Mouse (Mus musculus) lung, postnatal 10 days (tissue): Measurements from ENCODE around the gene Wwox.

Experiments used
- DNase-seq: peaks from one replicate; pipeline ENCODE4 v3.0.0; 2021

The Wwox gene

GRCm38 (mm10) chr8:115278291-115278690 is 838.8 kb downstream of the Wwox start:
- no peak for DNase-seq

DNA sequence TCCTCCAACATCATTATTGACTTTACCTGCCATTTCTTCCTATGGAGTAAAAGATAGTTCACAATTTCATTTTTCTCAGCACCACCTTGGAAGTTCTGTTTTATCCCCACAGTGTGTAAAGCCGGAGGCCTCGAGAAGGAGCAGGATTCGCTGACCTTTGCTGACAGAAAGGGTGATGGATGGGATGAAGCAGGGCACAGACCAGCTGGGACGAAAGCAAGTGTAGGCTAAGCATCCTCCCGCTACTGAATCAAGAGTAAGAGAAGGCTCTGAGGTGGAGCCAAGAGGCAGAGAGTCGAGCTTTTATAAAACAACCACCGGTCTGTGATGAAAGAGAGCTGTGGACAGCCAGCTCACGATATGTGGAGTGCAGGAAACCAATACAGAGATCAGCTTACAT is 850.8 kb downstream of the Wwox start:
- no peak for DNase-seq

GRCm38 (mm10) chr8:115296760-115297159 is 857.3 kb downstream of the Wwox start:
- DNase-seq, result no peak

GRCm38 (mm10) chr8:115302484-115302883 is 863.0 kb downstream of the Wwox start:
- no peak for DNase-seq

DNA sequence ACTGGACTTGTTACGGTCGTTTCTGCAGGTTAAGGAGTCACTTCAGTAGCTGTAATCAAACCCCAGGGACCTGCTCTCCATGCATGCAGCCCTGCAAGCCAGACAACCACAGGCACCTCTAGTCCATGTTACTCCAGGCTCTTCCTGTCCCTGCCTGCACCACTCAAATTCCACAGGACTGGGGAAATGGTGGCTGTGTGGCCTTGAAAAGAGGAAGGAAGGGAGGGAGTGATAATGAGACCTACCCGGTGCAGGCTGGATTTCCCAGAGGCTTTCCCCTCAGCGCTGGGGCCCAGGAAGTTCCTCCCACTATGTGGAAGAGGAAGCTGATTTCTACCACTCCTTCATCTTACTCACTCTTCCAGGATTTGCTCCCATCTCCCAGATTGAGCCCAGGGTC is 868.0 kb downstream of the Wwox start:
- no peak for DNase-seq

DNA sequence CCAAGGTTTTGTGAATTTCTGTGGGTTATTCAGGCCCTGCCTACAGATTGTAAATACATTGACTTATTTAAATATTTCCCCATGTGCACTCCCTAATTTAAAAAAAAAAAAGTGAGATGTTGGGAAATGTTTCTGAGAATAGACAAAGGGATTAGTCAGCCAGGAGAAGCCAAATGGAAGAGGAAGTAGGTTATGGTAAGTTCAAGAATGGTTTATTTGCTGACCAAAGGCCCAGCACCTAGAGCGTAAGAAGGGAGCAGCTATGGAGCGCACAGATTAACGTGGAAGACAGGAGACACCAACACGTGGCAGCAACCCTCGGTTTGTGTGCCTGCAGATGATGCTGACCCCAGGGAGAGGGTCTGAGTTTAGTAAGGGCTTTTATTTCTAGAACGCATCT is 871.5 kb downstream of the Wwox start:
- no peak for DNase-seq

DNA sequence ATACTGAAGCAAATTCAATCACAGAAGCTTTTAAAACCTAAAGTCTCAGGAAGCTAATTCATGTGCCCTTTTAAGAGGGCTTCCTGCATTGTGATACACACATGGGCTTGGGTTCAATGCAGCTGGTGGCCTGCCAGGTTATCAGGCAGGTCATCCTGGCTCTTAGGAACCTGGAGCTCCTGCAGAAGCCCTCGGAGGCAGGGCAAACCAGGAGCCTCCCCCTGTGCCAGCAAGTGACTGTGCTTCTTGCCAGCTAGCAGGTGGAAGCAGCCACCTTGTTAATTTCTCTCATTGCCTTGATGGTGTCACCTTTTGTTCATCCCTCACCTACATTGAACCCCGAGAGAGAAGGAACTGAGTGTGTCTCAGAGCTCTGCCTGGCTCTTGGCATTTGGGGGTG is 872.9 kb downstream of the Wwox start:
- DNase-seq, result no peak

- peak; percentile 3 for DNase-seq
These were observed 883.0 kb downstream of the Wwox start for GRCm38 (mm10) chr8:115322501-115322900.

GRCm38 (mm10) chr8:115330671-115331070 is 891.2 kb downstream of the Wwox start:
- no peak for DNase-seq

DNA sequence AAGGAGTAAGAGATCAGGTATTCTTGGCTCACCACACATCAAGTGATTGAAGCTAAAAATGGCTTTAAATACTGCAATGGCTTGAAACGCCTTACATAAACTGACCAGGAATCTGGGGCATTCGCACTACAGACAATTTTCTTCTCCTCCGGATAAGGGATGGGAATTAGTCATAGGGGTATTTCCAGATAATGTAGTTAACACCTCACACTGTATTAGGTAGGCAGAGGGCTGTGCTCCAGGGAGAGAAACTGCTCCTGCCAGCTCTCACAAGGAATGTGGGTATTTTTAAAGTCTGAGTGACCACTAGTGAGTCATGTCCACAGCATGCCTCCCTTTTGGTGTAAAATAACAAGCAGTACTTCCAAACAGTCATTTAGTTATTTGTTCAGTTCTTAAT is 894.5 kb downstream of the Wwox start:
- DNase-seq, result no peak

DNA sequence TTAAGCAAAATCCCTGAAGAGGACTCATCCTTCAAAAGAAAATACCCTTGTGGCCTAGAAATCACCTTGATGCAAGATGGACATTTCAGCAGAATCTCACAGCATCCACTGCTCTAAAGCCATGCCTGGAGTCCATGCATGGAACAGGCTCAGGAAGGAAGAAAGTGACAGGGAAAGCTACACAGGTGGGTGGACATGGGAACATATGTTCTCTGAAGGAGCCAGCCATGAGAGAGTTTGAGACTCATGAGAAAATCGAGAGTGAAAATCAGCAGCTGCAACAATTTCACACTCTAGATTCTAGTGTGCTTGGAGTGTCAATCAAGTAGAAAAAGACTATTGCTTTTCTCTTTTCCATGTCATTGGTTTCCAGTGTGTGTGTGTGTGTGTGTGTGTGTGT is 896.9 kb downstream of the Wwox start:
- no peak for DNase-seq

- DNase-seq, result no peak
These were observed 909.2 kb downstream of the Wwox start for GRCm38 (mm10) chr8:115348704-115349103.

DNA sequence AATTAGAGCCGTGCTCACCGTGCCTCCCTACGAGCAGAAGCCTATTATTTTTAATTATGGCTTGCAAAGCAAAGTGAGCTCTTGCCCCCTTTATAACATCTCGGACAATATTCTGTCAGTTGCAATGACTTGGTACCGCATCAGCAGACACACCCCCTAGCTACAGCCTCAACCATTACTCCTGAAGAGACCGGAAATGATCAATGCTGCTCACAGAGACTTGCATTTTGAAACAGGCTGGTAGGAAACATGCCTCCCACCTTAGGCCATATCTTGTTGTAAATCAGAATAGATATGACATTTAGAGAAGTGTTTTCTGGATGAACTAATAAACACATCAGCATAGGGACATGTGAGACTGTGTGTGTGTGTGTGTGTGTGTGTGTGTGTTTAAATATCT is 911.3 kb downstream of the Wwox start:
- no peak for DNase-seq

DNA sequence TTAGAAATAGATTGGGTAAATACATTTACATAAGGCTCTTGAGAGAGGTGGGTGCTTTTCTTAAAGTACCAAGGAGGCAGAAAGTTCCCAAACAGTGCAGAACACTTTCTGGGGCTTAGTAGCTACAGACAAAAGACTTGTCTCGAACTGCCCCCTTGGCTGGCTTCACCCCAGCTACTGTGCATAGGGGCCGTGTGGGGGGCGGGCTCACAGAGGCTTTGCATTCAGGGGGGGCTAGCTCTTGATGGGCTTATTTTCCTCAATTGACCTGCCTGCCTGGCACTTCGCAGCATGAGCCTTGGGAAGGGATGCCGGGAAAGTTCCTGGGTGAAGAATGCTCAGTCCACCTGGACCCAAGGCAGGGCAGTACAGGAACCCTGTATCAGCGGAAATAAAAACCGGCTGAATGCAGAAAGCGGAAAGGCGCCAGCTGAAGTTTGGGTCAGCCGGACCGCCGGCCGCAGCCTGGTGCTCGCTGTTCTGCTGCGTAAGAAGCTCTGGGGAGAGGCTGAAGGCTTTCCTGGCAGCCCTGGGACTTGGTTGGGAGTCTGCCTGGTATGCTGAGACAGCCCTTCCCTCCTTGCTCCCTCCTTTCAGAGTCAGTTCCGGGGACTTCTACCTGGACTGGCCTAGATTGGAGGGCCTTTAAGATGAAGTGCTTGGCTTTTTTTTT is 918.3 kb downstream of the Wwox start:
- DNase-seq, result peak; percentile 19

- DNase-seq, result no peak
These were observed 919.0 kb downstream of the Wwox start for GRCm38 (mm10) chr8:115358481-115358880.

- DNase-seq, result no peak
These were observed 920.2 kb downstream of the Wwox start for GRCm38 (mm10) chr8:115359701-115360100.

GRCm38 (mm10) chr8:115362518-115362917 is 923.1 kb downstream of the Wwox start:
- DNase-seq, result no peak

GRCm38 (mm10) chr8:115374957-115375356 is 935.5 kb downstream of the Wwox start:
- DNase-seq, result no peak

DNA sequence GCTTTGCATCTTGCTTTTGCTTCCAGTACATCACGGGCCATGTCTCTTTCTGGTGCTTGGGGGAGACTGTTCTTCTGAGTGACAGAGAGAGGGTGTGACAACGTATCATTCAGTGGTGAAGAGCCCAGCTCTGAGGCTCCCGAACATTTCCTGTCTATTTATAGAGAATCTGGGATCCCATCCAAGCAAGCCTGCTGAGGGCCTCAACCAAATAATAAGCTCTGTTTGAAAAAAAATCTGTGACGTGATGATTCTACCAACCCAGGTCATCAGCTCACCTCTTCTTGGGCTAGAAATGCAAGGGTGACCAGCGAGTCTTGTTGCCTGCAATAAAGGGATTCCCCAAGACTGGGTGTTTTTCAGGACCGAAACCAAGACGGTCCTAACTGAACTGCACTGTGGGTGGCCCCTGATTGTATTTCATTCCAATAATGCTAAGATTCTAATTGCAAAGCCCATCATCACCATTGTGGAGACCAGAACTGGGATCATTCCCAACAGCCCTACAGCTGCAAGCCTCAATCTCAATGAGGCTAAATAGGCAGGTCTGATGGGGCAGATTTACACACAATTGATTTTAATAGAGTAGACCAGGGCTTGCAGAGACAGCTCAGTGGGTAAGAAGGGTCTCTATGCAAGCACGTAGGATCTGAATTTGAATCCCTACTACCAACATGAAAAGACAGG is 936.0 kb downstream of the Wwox start:
- peak; percentile 51 for DNase-seq

- DNase-seq, result no peak
These were observed 937.9 kb downstream of the Wwox start for GRCm38 (mm10) chr8:115377321-115377720.

- no peak for DNase-seq
These were observed 940.6 kb downstream of the Wwox start for GRCm38 (mm10) chr8:115380017-115380416.

GRCm38 (mm10) chr8:115390921-115391504 is 951.6 kb downstream of the Wwox start:
- DNase-seq, result no peak

DNA sequence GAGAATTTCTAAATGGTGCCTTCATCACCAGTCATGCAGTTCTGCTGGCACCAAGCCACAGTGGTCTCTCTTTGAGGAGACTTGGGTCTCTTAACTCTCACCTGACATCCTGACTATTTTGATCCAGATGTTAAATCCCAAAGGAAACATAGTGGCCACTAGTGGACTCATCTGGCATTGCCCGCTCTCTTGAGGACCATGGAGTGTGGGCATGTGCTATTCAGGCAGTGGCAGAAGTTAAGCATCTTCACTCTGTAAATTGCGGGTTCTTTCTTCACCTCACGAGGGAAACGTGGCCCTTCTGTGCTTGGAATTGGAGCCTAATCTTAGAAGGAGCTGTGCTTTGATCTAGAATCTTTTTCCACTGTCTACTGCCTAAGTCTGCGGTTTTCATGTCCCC is 956.4 kb downstream of the Wwox start:
- DNase-seq, result peak; percentile 21

GRCm38 (mm10) chr8:115397981-115398380 is 958.5 kb downstream of the Wwox start:
- DNase-seq, result peak; percentile 3
